Mouse (Mus musculus) C2C12 (cell line): ENCODE measurements at regions not wholly inside any gene's neighbourhood (a gene's known extent, or its start where the extent isn't known, plus 50 kb on each side); places are given as distances from the start of the nearest gene placed in this dataset.

Experiments used
- H3K27me3 ChIP-seq: one replicate; pipeline ENCODE4 v1.6.1; 2011; ENCODE audit not compliant: control insufficient read depth, insufficient read depth, insufficient read length
- H3K36me3 ChIP-seq: one replicate; pipeline ENCODE4 v1.6.1; 2011; ENCODE audit not compliant: control insufficient read depth, insufficient read depth
- H3K4me3 ChIP-seq: one replicate; pipeline ENCODE4 v1.5.1; 2011; ENCODE audit warnings: mild to moderate bottlenecking, control low read depth; ENCODE audit not compliant: poor library complexity, insufficient read depth, severe bottlenecking
- H3K79me2 ChIP-seq: one replicate; pipeline ENCODE4 v1.6.1; 2011; ENCODE audit not compliant: control insufficient read depth, insufficient read depth
- H3K79me3 ChIP-seq: one replicate; pipeline ENCODE4 v1.6.1; 2011; ENCODE audit warnings: low read depth, control low read depth
- H3ac ChIP-seq: one replicate; pipeline ENCODE3; 2011; ENCODE audit warnings: low read depth; ENCODE audit not compliant: control insufficient read depth, insufficient read length
- CEBPB ChIP-seq: IDR thresholded peaks from one replicate; pipeline ENCODE4 v1.6.1; 2011; ENCODE audit warnings: low read depth, mild to moderate bottlenecking, control low read depth, moderate library complexity
- CTCF ChIP-seq: IDR thresholded peaks from one replicate; pipeline ENCODE4 v1.5.1; 2011; ENCODE audit not compliant: control insufficient read depth, insufficient read depth, insufficient read length
- FOSL1 ChIP-seq: IDR thresholded peaks from one replicate; pipeline ENCODE4 v1.8.0; 2011; ENCODE audit warnings: mild to moderate bottlenecking, low read length; ENCODE audit not compliant: poor library complexity, insufficient read depth, severe bottlenecking
- MAX ChIP-seq: IDR thresholded peaks from one replicate; pipeline ENCODE4 v1.6.1; 2011; ENCODE audit warnings: mild to moderate bottlenecking, control low read depth
- MYOD1 ChIP-seq: IDR thresholded peaks from one replicate; pipeline ENCODE4 v1.6.1; 2011; ENCODE audit warnings: low read depth; ENCODE audit not compliant: control insufficient read depth, insufficient read length
- MYOG ChIP-seq: IDR thresholded peaks from one replicate; pipeline ENCODE4 v1.6.1; 2011; ENCODE audit not compliant: control insufficient read depth, insufficient read length; ENCODE audit errors: extremely low read depth
- USF1 ChIP-seq: IDR thresholded peaks from one replicate; pipeline ENCODE4 v1.6.1; 2011; ENCODE audit warnings: low read depth, mild to moderate bottlenecking, control low read depth, moderate library complexity

DNA sequence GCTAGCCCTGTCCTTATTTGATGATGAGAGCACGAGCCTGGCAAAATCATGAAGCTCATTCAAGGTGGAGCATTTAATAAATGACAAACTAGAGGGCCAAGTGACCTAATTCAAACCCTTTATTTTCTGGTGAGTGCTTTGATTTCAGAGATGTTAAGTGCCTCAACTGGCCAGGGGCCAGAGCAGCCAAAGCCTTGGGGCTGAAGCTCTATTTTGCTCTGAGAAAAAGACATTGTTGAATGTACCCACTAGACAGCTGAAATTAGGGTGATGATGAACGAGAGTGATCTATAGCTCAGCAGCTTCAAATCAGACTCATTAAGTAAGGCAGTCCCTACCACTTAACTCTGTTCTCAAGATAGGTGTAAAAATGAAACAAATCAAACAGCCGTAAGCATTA is 287.9 kb upstream of the Atp11b start:
- no peak for TF ChIP-seq MAX
- no peak for TF ChIP-seq MYOG
- TF ChIP-seq CEBPB = no peak
- no peak for TF ChIP-seq USF1
- no peak for TF ChIP-seq CTCF
- TF ChIP-seq MYOD1 = no peak
- no peak for TF ChIP-seq FOSL1
- no peaks in the 10 kb centered on the region for H3K79me3 ChIP-seq
- H3K36me3 ChIP-seq = no peaks in the 10 kb centered on the region
- H3ac ChIP-seq = no peak overlapping the region
- no peaks in the 10 kb centered on the region for H3K27me3 ChIP-seq
- no peaks in the 10 kb centered on the region for H3K79me2 ChIP-seq
- H3K4me3 ChIP-seq = no peak overlapping the region

- Histone ChIP-seq H3ac (no peak overlapping the region), H3K36me3 (no peaks in the 10 kb centered on the region), H3K27me3 (no peaks in the 10 kb centered on the region), H3K79me2 (no peaks in the 10 kb centered on the region), H3K79me3 (no peaks in the 10 kb centered on the region), H3K4me3 (no peak overlapping the region)
- TF ChIP-seq MYOD1 (no peak), CEBPB (no peak), USF1 (no peak), MYOG (no peak), MAX (no peak), FOSL1 (no peak), CTCF (no peak)
Observed at GRCm38 (mm10) chr3:35473351-35473750, 280.6 kb upstream of the Atp11b start.

DNA sequence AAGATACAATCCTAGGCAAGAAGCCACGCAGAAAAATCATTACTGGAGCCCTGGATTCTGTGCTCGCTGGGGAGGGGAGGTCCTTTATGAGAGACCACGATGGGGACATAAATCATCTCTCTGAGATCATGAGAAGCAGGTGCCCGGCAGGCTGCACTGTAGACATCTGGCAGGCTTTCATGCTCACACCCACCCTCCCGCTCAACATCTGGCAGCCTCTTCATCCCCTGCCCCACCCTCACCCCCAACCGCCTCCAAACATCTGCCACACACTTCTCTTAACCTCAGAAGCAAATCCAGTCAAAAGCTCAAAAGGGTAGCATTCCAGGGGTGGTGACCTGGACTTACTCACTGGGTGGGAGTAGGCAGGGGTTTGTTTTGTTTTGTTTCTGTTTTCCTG is 279.5 kb upstream of the Atp11b start:
- Histone ChIP-seq H3ac (no peak overlapping the region), H3K4me3 (no peak overlapping the region), H3K36me3 (no peaks in the 10 kb centered on the region), H3K79me2 (no peaks in the 10 kb centered on the region), H3K27me3 (no peaks in the 10 kb centered on the region), H3K79me3 (no peaks in the 10 kb centered on the region)
- TF ChIP-seq CTCF (no peak), MYOD1 (no peak), FOSL1 (no peak), USF1 (no peak), MAX (no peak), MYOG (no peak), CEBPB (no peak)

DNA sequence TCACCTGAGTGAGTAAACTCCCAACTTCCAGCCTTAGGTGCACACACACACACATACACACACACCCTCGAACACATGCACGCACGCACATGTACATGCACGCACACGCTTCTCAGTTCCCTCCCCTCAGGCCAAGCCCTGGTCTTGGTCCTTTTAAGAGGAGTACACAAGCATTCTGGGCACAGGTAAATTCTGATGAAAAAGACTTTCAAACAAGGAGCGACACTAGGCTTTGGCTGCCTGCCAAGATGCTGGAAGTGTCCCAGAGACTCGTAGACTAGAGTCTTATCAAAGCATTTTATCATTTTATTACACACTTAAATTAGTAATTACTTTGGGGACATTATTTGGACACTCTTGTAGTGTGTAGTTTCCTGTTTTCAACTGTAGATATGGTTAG is 278.6 kb upstream of the Atp11b start:
- H3K36me3 ChIP-seq = no peaks in the 10 kb centered on the region
- H3K4me3 ChIP-seq = no peak overlapping the region
- TF ChIP-seq USF1 (no peak), CEBPB (no peak)
- no peaks in the 10 kb centered on the region for H3K79me3 ChIP-seq
- H3K27me3 ChIP-seq = no peaks in the 10 kb centered on the region
- H3ac ChIP-seq = no peak overlapping the region
- H3K79me2 ChIP-seq = no peaks in the 10 kb centered on the region

DNA sequence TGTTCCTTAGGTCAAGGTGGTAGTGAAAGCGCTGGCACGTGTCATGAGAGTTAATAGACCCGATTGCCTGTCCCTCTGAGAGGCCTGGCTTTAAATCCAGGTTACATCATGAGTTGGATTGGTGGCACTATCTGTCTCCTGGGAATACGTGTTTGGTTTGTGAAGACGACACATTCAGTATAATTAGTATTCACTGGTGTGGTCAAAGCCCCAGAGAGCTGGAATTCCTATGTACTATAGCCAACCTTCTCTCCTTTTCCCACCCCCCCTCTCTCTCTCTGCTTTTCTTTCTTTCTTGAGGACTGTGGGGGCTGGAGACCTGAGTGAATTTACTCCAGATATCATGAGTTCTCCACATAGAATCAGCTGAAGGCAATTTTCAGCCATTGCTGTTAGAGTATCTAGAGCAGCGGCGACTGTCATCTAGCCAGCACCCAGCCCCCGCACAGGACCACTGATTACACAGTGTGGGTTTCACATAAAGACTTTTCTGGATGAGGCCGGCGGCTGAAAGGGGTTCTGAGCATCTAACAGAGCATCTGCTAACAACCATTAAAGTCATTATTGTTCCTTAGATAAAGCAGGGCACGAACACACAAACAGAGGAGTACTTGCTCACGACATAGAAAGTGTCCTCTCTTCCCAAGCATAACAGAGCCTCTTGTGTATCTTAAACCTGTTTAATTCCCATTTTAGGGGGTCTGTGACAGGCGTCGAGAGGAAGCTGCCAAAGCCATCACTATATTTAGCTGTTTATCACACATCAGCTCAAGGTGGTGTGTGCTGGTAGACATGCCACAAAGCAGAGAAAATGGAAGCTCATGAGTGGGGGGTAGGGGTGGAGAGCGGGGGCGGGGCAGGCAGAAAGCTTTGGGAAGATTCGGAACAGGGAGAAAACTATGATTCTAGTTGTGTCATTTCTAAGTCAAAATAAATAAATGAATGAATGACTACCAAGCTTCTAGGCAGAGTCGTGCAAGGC is 272.9 kb upstream of the Atp11b start:
- TF ChIP-seq CTCF = no peak
- TF ChIP-seq MYOG = no peak
- no peak for TF ChIP-seq MYOD1
- TF ChIP-seq CEBPB = no peak
- TF ChIP-seq MAX = no peak
- TF ChIP-seq FOSL1 = no peak
- TF ChIP-seq USF1 = no peak

GRCm38 (mm10) chr3:35481841-35482240 is 272.1 kb upstream of the Atp11b start:
- TF ChIP-seq FOSL1 (no peak), CEBPB (no peak), MAX (no peak)
- Histone ChIP-seq H3ac (no peak overlapping the region), H3K4me3 (no peak overlapping the region), H3K27me3 (no peaks in the 10 kb centered on the region), H3K36me3 (no peaks in the 10 kb centered on the region), H3K79me3 (no peaks in the 10 kb centered on the region), H3K79me2 (no peaks in the 10 kb centered on the region)

More for the DNA sequence above, 272.9 kb upstream of the Atp11b start:
- Histone ChIP-seq H3K79me2 (no peaks in the 10 kb centered on the region), H3K79me3 (no peaks in the 10 kb centered on the region), H3ac (no peak overlapping the region), H3K27me3 (no peaks in the 10 kb centered on the region), H3K36me3 (no peaks in the 10 kb centered on the region), H3K4me3 (no peak overlapping the region)
